Mouse (Mus musculus): ENCODE results near the gene Smpd4. TPM values are rescaled to one million over a fixed set of nuclear protein-coding genes. Genes with fewer than 3 reads are reported as not detected.
"Not testable (repeated sequence)": the region's sequence is repeated elsewhere in the genome, so short reads cannot be mapped to it uniquely, and the experiment has no call there.

Gene Smpd4
- total RNA-seq (2022), result 10 to 100 TPM; 19.0 to 23.8 (median 20.1) TPM

DNA sequence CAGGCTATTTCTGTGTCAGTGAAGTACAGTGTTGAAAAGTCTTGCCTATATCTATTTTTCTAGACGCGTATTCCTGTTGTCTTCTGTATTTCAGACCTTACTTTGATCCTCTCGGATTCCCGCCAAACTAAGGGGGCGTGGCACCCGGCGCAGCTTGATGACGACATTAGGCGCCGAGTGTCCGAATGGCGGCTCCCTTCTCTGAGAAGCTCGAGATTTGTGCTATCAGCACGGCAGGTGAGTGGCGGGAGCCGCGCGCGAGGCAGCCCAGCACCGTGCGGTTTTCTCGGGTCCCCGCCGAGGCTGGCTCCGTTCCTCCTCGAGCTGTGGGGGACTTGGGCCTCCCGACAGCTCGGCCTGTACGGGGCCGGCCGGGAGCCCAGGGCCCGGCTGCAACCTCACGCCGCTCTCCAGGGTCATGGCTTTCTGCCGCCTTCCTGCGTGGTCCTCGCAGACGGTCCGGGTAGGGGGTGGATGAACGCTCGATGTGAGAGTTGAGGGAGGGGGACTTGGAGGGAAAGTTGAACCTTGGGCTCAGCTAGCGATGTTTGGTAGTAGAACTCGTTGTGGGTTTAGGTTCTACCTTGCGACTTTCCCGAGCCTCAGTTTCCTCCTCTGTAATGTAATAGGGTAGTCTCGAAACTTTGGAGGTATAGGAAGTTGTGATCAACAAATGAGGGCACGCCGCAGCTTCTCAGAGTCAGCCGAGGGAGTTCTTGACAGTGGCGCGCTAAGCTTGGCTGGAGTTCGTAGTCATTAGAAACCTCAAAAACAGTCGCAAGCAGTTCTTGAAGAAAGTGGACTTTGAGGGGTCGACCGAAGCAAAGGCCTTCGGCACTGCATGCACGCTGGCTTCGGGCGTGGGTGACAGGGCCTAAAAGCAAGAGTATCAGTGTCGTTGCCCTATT is at the start of gene Smpd4:
TSS of gene Smpd4 (plus strand) at position 157 of the 908 bp plus-strand sequence.
- peak; percentile 91 for DNase-seq (ENCODE audit: low spot score)

GRCm38 (mm10) chr16:17575870-17576824 is 43.0 kb upstream of the Smpd4 start:
- peak; percentile 21 for DNase-seq (ENCODE audit: low spot score)

- DNase-seq (ENCODE audit: low spot score), result no peak
These were observed 42.3 kb upstream of the Smpd4 start for GRCm38 (mm10) chr16:17576825-17577215.

DNA sequence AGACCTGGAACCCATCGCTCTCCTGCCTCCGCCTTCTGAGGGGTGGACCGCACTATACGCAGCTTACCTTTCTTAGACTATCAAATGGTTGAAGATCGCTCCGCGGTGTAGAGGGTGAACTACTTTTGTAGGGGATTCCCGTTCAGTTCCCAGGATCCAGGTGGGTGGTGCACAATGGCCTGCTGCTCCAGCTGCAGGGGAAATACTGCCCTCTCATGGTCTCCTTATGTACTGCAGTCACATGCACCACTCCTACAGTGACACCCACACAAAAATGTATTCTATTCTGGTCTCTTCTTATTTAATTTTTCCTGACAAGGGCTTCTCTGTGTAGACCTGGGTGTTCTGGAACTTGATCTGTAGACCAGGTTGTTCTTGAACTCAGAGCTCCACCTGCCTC is 36.1 kb upstream of the Smpd4 start, which contains the start of gene Slc7a4:
TSS of gene Slc7a4 (minus strand) at position 151 of the 400 bp plus-strand sequence.
- DNase-seq (ENCODE audit: low spot score), result no peak

DNA sequence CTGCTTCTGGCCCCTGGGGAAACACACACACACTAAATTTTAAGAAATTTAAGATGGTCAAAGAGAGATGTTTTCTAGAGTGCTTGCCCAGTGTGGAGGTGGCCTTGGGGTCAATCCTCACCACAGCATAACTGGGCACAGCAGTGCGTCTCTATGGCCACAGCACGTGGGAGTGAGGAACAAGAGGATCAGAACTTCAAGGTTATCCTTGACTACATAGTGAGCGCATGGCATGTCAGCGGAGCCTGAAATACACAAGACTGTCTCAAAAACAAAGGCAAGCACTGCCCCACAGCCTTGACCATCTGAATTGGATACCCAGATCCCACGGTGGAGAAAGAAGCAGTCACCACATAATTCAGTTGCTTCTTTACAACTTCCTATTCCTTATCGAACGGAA is 34.6 kb upstream of the Smpd4 start:
- DNase-seq (ENCODE audit: low spot score), result no peak

GRCm38 (mm10) chr16:17590731-17591130 is 28.4 kb upstream of the Smpd4 start:
- no peak for DNase-seq (ENCODE audit: low spot score)

DNA sequence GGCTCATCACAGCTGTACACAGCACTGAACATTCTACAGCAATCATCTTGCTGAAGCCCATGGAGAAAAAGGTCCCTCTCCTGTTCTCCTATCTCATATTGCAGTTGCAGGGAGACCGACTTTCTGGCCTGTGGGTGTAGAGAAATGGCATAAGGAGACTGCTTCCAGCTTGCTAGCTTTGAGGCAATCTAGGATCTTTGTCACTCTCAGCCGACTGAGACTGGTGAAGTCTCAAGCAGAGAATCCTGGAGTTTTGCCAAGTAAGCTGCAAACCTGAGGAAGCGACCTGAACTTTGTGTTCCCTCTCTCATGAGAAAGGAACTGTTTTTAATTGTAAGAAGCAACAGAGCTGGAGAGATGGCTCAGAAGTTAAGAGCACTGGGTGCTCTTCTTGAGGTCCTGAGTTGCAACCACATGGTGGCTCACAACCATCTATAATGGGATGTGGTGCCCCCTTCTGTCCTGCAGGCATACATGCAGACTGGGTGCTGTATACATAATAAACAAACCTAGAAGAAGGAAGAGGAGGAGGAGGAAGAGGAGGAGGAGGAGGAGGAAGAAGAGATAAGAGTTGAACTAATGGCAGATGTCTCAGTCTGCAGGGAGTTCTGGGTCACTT is 18.1 kb upstream of the Smpd4 start:
- no peak for DNase-seq (ENCODE audit: low spot score)

- DNase-seq (ENCODE audit: low spot score), result no peak
These were observed 14.2 kb upstream of the Smpd4 start for GRCm38 (mm10) chr16:17604941-17605340.

GRCm38 (mm10) chr16:17605684-17606083 is 13.5 kb upstream of the Smpd4 start:
- no peak for DNase-seq (ENCODE audit: low spot score)

GRCm38 (mm10) chr16:17611383-17611782 is 7.8 kb upstream of the Smpd4 start:
- DNase-seq (ENCODE audit: low spot score), result no peak

DNA sequence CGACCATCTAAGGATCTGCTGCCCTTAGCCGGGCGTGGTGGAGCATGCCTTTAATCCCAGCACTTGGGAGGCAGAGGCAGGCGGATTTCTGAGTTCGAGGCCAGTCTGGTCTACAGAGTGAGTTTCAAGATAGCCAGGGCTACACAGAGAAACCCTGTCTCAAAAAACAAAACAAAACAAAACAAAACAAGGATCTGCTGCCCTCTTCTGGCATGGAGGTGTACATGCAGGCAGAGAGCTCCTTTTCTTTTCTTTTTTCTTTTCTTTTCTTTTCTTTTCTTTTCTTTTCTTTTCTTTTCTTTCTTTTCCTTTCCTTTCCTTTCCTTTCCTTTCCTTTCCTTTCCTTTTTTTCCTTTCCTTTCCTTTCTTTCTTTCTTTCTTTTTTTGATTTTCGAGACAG is 4.4 kb upstream of the Smpd4 start:
- not testable (repeated sequence) for DNase-seq (ENCODE audit: low spot score)

- DNase-seq (ENCODE audit: low spot score), result no peak
These were observed 2.9 kb upstream of the Smpd4 start for GRCm38 (mm10) chr16:17616212-17616611.

DNA sequence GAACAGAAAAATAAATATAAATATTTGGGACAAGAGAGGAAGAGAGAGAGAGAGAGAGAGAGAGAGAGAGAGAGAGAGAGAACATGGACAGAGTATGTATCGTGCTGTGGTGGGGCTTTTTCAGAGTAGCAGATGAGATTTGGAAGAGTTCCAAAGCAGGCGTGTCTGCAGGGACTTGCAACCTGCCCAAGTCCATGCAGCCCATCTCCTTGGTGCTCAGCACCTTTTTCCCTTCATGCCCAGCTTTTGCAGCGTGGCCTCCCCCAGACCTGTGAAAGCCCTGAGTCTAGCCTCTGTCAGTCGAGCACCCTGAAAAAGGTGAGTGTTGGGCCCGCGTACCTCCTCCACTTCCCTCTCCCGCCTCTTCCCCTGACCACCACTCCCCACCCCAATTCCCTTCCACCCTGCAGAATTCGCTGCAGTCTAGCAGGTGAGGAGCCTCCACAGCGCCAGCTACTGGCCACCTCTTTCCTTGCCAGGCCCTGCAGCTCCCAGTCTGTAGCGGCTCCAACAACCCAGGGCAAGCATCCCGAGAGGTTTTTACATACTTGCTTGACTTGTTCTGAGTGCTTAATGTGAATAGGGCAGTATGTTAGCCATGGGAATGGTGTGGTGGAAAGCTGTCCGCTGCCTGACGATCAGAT is 1.1 kb upstream of the Smpd4 start:
- DNase-seq (ENCODE audit: low spot score), result no peak

- no peak for DNase-seq (ENCODE audit: low spot score)
These were observed 2.8 kb downstream of the Smpd4 start for GRCm38 (mm10) chr16:17621936-17622335.

- no peak for DNase-seq (ENCODE audit: low spot score)
These were observed 6.5 kb downstream of the Smpd4 start for GRCm38 (mm10) chr16:17625488-17626268.

GRCm38 (mm10) chr16:17626269-17626555 is 7.1 kb downstream of the Smpd4 start:
- no peak for DNase-seq (ENCODE audit: low spot score)

GRCm38 (mm10) chr16:17632580-17632979 is 13.4 kb downstream of the Smpd4 start:
- no peak for DNase-seq (ENCODE audit: low spot score)

DNA sequence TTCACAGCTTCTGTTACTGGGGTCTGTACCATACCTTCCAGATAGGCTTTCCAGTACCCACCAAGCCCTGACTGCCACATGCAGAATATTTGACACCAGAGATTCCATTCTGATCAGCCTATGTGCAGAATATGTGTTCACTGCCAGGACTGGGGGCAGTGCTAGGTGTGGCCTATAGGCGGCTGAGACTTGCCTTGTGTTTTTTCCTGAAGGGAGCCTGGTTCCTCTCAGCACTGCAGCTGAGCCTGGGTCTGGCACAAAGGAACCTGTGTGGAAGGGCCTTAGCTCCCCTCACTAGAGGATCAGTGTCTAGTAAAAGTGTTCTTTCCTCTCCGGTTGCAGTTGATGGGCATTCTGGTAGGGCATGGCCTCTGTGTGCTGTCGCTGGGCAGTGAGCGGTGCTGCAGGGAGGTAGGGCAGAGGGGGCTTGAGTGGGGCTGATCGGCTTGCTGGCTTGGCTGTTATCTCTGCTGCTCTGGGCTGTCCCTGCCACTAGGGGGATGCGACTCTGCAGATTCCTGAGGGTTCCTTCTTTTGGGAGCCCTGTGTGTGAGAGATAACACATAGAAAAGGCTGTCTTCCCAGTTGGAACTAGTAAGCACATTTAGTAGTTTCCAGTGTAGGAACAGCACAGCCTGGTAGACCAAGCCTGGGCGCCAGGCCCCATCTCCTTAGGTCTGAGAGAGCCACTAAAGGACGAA is 14.5 kb downstream of the Smpd4 start:
- no peak for DNase-seq (ENCODE audit: low spot score)

- no peak for DNase-seq (ENCODE audit: low spot score)
These were observed 17.8 kb downstream of the Smpd4 start for GRCm38 (mm10) chr16:17636904-17637303.

DNA sequence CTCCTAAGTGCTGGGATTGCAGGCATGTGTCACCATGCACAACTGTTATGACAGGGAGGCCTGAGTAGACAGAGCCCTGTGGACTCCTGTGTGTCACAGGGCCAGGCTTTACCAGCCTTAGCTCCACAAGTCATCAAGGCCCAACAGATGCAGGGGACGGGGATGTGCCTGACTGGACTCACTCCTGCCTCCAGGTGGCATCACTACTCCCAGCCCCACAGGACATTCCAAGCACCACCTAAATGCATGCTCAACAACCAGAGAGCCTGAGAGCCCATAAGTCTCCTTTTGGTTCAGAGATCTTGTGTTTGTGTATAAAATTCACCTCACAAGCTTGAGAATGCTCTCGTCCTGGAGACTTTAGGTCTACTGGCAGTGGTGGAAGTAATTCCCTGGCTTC is 18.5 kb downstream of the Smpd4 start:
- no peak for DNase-seq (ENCODE audit: low spot score)
